Mouse (Mus musculus) liver, postnatal 0 days (tissue): ENCODE results near the gene Rbfox1.

Experiments used
- CTCF ChIP-seq: sonication (generic); IDR thresholded peaks from 2 replicates; pipeline ENCODE4 v1.5.1; 2016; ENCODE audit warnings: antibody characterized with exemption, low read depth
- EP300 ChIP-seq: IDR thresholded peaks from 2 replicates; pipeline ENCODE4 v1.6.1; 2016; ENCODE audit warnings: antibody characterized with exemption, low read depth, mild to moderate bottlenecking

- TF ChIP-seq CTCF (no peak), EP300 (no peak)
Measured at GRCm38 (mm10) chr16:6164476-6164875, 279.3 kb downstream of the Rbfox1 start.
